ENCODE assay signal across 20 mouse cellular contexts in genomic region chr13:111391011-111391410, GRCm38 (mm10).
"Had no signal": no experiment of that assay in that cellular context is flagged by ENCODE, and none has a peak within 500 bp of the region (broad histone marks: within the 10 kb centered on the region; RNA-seq: fewer than 3 reads in every experiment).

No protein-coding gene starts in this region.

- H3K9me3 ChIP-seq: limb, embryonic 13.5 days; liver, embryonic 13.5 days; megakaryocyte, embryonic 14.5 days; midbrain, embryonic 10.5 days; neural tube, embryonic 12.5 days; neural tube, embryonic 15.5 days had no signal

- H3K36me3 ChIP-seq: limb, embryonic 13.5 days; liver, embryonic 13.5 days; midbrain, embryonic 10.5 days; neural tube, embryonic 12.5 days; neural tube, embryonic 15.5 days had no signal

- H3K9ac ChIP-seq: limb, embryonic 13.5 days; liver, embryonic 13.5 days; neural tube, embryonic 12.5 days; neural tube, embryonic 15.5 days had no signal

- DNase-seq: kidney, postnatal 14 days; kidney, postnatal 4 days; left cerebral cortex, postnatal 4 days; liver, embryonic 13.5 days; lung, adult 2 months; lung, postnatal 36 days; midbrain, embryonic 14.5 days; right cerebral cortex, adult 18-20 months; right cerebral cortex, postnatal 14 days; right cerebral cortex, postnatal 4 days; thymus, adult 18-20 months; thymus, postnatal 36 days had no signal

- H3K4me2 ChIP-seq: limb, embryonic 13.5 days; liver, embryonic 13.5 days; neural tube, embryonic 12.5 days; neural tube, embryonic 15.5 days had no signal

- H3K4me3 ChIP-seq: limb, embryonic 13.5 days; liver, embryonic 13.5 days; megakaryocyte, embryonic 14.5 days; midbrain, embryonic 10.5 days; neural tube, embryonic 12.5 days; neural tube, embryonic 15.5 days had no signal

- H3K27ac ChIP-seq: limb, embryonic 13.5 days; liver, embryonic 13.5 days; midbrain, embryonic 10.5 days; neural tube, embryonic 12.5 days; neural tube, embryonic 15.5 days; stomach, postnatal 0 days had no signal

- ATAC-seq: intestine, embryonic 16.5 days; lung, postnatal 0 days had no signal

- H3K27me3 ChIP-seq: liver, embryonic 13.5 days; neural tube, embryonic 12.5 days; neural tube, embryonic 15.5 days had no signal

- H3K4me1 ChIP-seq: limb, embryonic 13.5 days; liver, embryonic 13.5 days; midbrain, embryonic 10.5 days; neural tube, embryonic 12.5 days; neural tube, embryonic 15.5 days had no signal
